In genomic region chr8:120539775-120540625, GRCm38 (mm10) we compare ENCODE assay signal across 8 mouse cellular contexts. TPM values are rescaled to one million over a fixed set of nuclear protein-coding genes. Genes with fewer than 3 reads are reported as not detected.
DNase-seq lines count a peak whose midpoint lies in the region; ATAC-seq and TF ChIP-seq lines count a peak whose summit lies in the region.

No protein-coding gene starts in this region.

- no peak for TF ChIP-seq POLR2A in kidney, adult 2 months (IDR thresholded peaks at IDR 0.05; ENCODE audit: low read depth, low read length)

- H3K4me2 ChIP-seq in embryonic facial prominence, embryonic 13.5 days, result peak overlapping the region; percentile 92
- peak overlapping the region; percentile 92 for H3K4me2 ChIP-seq in midbrain, embryonic 11.5 days

- TF ChIP-seq CTCF in kidney, adult 2 months (conservative IDR thresholded peaks at IDR 0.05; ENCODE audit: insufficient read depth, insufficient read length, low read depth, low read length), result no peak

- H3K9ac ChIP-seq in embryonic facial prominence, embryonic 13.5 days, result peak overlapping the region; percentile 76; the same call in 1 of the 2 replicates
- H3K9ac ChIP-seq in midbrain, embryonic 11.5 days (ENCODE audit: low read length), result peak overlapping the region; percentile 78

- H3K27me3 ChIP-seq in embryonic facial prominence, embryonic 13.5 days, result no peaks in the 10 kb centered on the region; the same call in 1 of the 2 replicates
- H3K27me3 ChIP-seq in kidney, adult 2 months (replicated peaks; ENCODE audit: control insufficient read depth, insufficient read depth, low read length), result no peaks in the 10 kb centered on the region
- 0 out of 2 replicates have a peak, but pooled peaks cover 7% of the 10 kb centered on the region for H3K27me3 ChIP-seq in midbrain, embryonic 11.5 days (ENCODE audit: control insufficient read depth, insufficient read depth, low read length)

- DNase-seq in cerebellum, adult 9-10 months, result peak; percentile 62
- DNase-seq in cerebellum, postnatal 4 days (ENCODE audit: low spot score in 2 of 2), result no peak
- peak; percentile 32 for DNase-seq in 3134 (ENCODE audit: extremely low read depth, insufficient read length, low spot score)
- peak; percentile 69 for DNase-seq in kidney, adult 2 months
- DNase-seq in midbrain, embryonic 11.5 days (ENCODE audit: low spot score, missing footprints), result no peak
- DNase-seq in adrenal gland, adult 2 months, result no peak
- no peak for DNase-seq in layer of hippocampus, postnatal 10 days (ENCODE audit: low spot score in 2 of 2)

- no peaks in the 10 kb centered on the region for H3K9me3 ChIP-seq in embryonic facial prominence, embryonic 13.5 days
- no peaks in the 10 kb centered on the region for H3K9me3 ChIP-seq in midbrain, embryonic 11.5 days (ENCODE audit: control insufficient read depth, low read length)

- peak overlapping the region; percentile 59 for H3K4me3 ChIP-seq in embryonic facial prominence, embryonic 13.5 days
- H3K4me3 ChIP-seq in kidney, adult 2 months (ENCODE audit: insufficient read depth, low read depth, low read length), result no peak overlapping the region
- H3K4me3 ChIP-seq in midbrain, embryonic 11.5 days (ENCODE audit: low read depth, low read length), result peak overlapping the region; percentile 67

- H3K4me1 ChIP-seq in embryonic facial prominence, embryonic 13.5 days, result peaks cover 90% of the 10 kb centered on the region
- H3K4me1 ChIP-seq in kidney, adult 2 months (ENCODE audit: control insufficient read depth, insufficient read depth, low read length), result peaks cover 40% of the 10 kb centered on the region
- H3K4me1 ChIP-seq in midbrain, embryonic 11.5 days (ENCODE audit: control insufficient read depth, insufficient read depth, low read length), result peaks cover 73% of the 10 kb centered on the region

- no peaks in the 10 kb centered on the region for H3K36me3 ChIP-seq in embryonic facial prominence, embryonic 13.5 days
- H3K36me3 ChIP-seq in kidney, adult 2 months (ENCODE audit: control insufficient read depth, insufficient read depth, low read length), result no peaks in the 10 kb centered on the region
- H3K36me3 ChIP-seq in midbrain, embryonic 11.5 days (ENCODE audit: control insufficient read depth, insufficient read depth, low read length), result no peaks in the 10 kb centered on the region

- H3K27ac ChIP-seq in embryonic facial prominence, embryonic 13.5 days, result peak overlapping the region; percentile 88
- peak overlapping the region; percentile 87 for H3K27ac ChIP-seq in kidney, adult 2 months (ENCODE audit: insufficient read depth, low read depth, low read length)
- peak overlapping the region; percentile 95 for H3K27ac ChIP-seq in midbrain, embryonic 11.5 days (ENCODE audit: low read depth, low read length)

- ATAC-seq in embryonic facial prominence, embryonic 13.5 days (ENCODE audit: insufficient number of reproducible peaks, insufficient read depth, low FRiP score, low TSS enrichment, low read depth), result no peak; the same call in 1 of the 2 replicates
- no peak for ATAC-seq in midbrain, embryonic 11.5 days (ENCODE audit: low FRiP score)

- WGBS in embryonic facial prominence, embryonic 13.5 days, result 21% methylated on average over 23 of the region's 23 CpGs
- 46% methylated on average over 23 of the region's 23 CpGs for WGBS in kidney, adult 2 months
- WGBS in midbrain, embryonic 11.5 days, result 29% methylated on average over 23 of the region's 23 CpGs

RNA-seq across cellular contexts. Expression of gene Gins2, which starts 49.1 kb away (rescaled TPM):
- polyA plus RNA-seq in embryonic facial prominence, embryonic 13.5 days (2015; fragmentation: Nextera tagmentation; extraction: Ambion mirVana), result 98.6 and 111 TPM in 2 replicates
- 6.4 and 6.9 TPM in 2 replicates for polyA plus RNA-seq in kidney, adult 2 months (2012; rRNA removed)
- polyA plus RNA-seq in midbrain, embryonic 11.5 days (2014; fragmentation: Nextera tagmentation; extraction: Ambion mirVana), result 113 and 120 TPM in 2 replicates
- 1 to 10 TPM; 3.8 to 5.7 TPM for total RNA-seq in adrenal gland, adult 2 months (2021)
- polyA plus RNA-seq in adrenal gland, adult 2 months (2012; rRNA removed), result 7.8 and 8.7 TPM in 2 replicates
- total RNA-seq in layer of hippocampus, postnatal 10 days (2021), result 1 to 10 TPM; 2.5 to 4.2 TPM

Comparison
In these comparisons a context has a peak if more than half of its experiments do, and no peak if none do; other contexts are left out.
1. DNase-seq: peak in cerebellum, adult 9-10 months (single experiment), 3134 (single experiment) and kidney, adult 2 months (single experiment); none in cerebellum, postnatal 4 days (0 of 2), midbrain, embryonic 11.5 days (single experiment), adrenal gland, adult 2 months (single experiment) and layer of hippocampus, postnatal 10 days (0 of 2).
2. RNA of gene Gins2, which starts 49.1 kb away (polyA plus RNA-seq): 113 to 120 TPM in midbrain, embryonic 11.5 days and 98.6 to 111 TPM in embryonic facial prominence, embryonic 13.5 days; 7.8 to 8.7 TPM in adrenal gland, adult 2 months and 6.4 to 6.9 TPM in kidney, adult 2 months; every median in the first group is over 10 times any median in the second.
3. Peak in every context shown above with its lines, with median percentiles within 50 percentile points of each other: H3K27ac ChIP-seq.